In the genomic region with DNA sequence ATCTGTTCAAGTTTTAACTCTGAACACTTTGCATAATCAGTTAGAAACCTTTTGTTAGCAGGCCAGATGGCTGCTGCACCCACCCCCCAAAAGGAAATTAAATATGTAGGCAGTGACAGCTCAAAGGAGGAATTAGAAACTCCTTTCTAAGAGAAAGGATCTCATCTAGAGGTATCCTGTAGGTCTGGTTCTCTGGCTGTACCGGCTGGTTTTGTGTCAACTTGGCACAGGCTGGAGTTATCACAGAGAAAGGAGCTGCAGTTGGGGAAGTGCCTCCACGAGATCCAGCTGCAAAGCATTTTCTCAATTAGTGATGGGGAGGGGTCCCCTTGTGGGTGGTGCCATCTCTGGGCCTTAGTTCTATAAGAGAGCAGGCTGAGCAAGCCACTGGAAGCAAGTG, we compare ENCODE assay signal across 18 mouse cellular contexts.
DNase-seq lines count a peak whose midpoint lies in the region; ATAC-seq lines count a peak whose summit lies in the region.
"Had no signal": no experiment of that assay in that cellular context is flagged by ENCODE, and none has a peak within 500 bp of the region (broad histone marks: within the 10 kb centered on the region; RNA-seq: fewer than 3 reads in every experiment).

No protein-coding gene starts in this region.

- no peaks in the 10 kb centered on the region for H3K4me1 ChIP-seq in embryonic facial prominence, embryonic 15.5 days
- H3K4me1 ChIP-seq: heart, embryonic 13.5 days; hindbrain, embryonic 12.5 days had no signal

- 0 out of 2 replicates have a peak, but pooled peaks cover 2% of the 10 kb centered on the region for H3K9me3 ChIP-seq in embryonic facial prominence, embryonic 15.5 days (replicated peaks)
- H3K9me3 ChIP-seq: heart, embryonic 13.5 days; hindbrain, embryonic 12.5 days had no signal

- H3K27ac ChIP-seq in embryonic facial prominence, embryonic 15.5 days (replicated peaks): 0 out of 2 replicates have a peak overlapping the region, but pooled peaks have one; percentile 39
- H3K27ac ChIP-seq: heart, embryonic 13.5 days; hindbrain, embryonic 12.5 days had no signal

- WGBS in embryonic facial prominence, embryonic 15.5 days: 10% methylated on average over 2 of the region's 2 CpGs

- H3K36me3 ChIP-seq in embryonic facial prominence, embryonic 15.5 days: no peaks in the 10 kb centered on the region
- H3K36me3 ChIP-seq: heart, embryonic 13.5 days; hindbrain, embryonic 12.5 days had no signal

- no peak overlapping the region for H3K4me2 ChIP-seq in embryonic facial prominence, embryonic 15.5 days (replicated peaks)
- H3K4me2 ChIP-seq: heart, embryonic 13.5 days; hindbrain, embryonic 12.5 days; liver, embryonic 11.5 days; midbrain, embryonic 11.5 days had no signal

- DNase-seq in layer of hippocampus, adult 18-20 months (ENCODE audit: low spot score in 2 of 2): peak; percentile 16 to 39
- DNase-seq in layer of hippocampus, postnatal 25 days (ENCODE audit: extremely low spot score in 1 of 2, low spot score in 1 of 2): no peak
- DNase-seq in layer of hippocampus, postnatal 14 days (ENCODE audit: low spot score in 2 of 2): peak; percentile 7 to 16
- peak; percentile 4 for DNase-seq in right cerebral cortex, postnatal 14 days
- no peak for DNase-seq in lung, postnatal 4 days
- DNase-seq in cerebellum, adult 9-10 months: no peak
- DNase-seq: cerebellum, adult 8-10 months; gastrocnemius, postnatal 10 days; kidney, adult 11 months; kidney, postnatal 25 days had no signal

- H3K9ac ChIP-seq in embryonic facial prominence, embryonic 15.5 days: no peak overlapping the region
- H3K9ac ChIP-seq: heart, embryonic 13.5 days; hindbrain, embryonic 12.5 days had no signal

- no peak overlapping the region for H3K4me3 ChIP-seq in embryonic facial prominence, embryonic 15.5 days (replicated peaks)
- H3K4me3 ChIP-seq: heart, embryonic 13.5 days; hindbrain, embryonic 12.5 days had no signal

- no peaks in the 10 kb centered on the region for H3K27me3 ChIP-seq in embryonic facial prominence, embryonic 15.5 days
- H3K27me3 ChIP-seq: heart, embryonic 13.5 days; hindbrain, embryonic 12.5 days had no signal

- no peak; the same call in 1 of the 2 replicates for ATAC-seq in embryonic facial prominence, embryonic 15.5 days (ENCODE audit: insufficient number of reproducible peaks, low FRiP score, low TSS enrichment, low read depth)
- ATAC-seq in erythroblast, adult 5-6 weeks (replicated peaks; ENCODE audit: low FRiP score, poor library complexity, severe bottlenecking): no peak
- ATAC-seq: activated CD4-positive, CD25-positive, alpha-beta regulatory T cell, adult 4 months; lung, postnatal 0 days had no signal

Comparison
In these comparisons a context has a peak if more than half of its experiments do, and no peak if none do; other contexts are left out.
1. DNase-seq: peak in layer of hippocampus, adult 18-20 months (2 of 2), layer of hippocampus, postnatal 14 days (2 of 2) and right cerebral cortex, postnatal 14 days (single experiment); none in layer of hippocampus, postnatal 25 days (0 of 2), lung, postnatal 4 days (0 of 2) and cerebellum, adult 9-10 months (single experiment).